Mouse (Mus musculus): ENCODE data around the gene 4921536K21Rik.

DNA sequence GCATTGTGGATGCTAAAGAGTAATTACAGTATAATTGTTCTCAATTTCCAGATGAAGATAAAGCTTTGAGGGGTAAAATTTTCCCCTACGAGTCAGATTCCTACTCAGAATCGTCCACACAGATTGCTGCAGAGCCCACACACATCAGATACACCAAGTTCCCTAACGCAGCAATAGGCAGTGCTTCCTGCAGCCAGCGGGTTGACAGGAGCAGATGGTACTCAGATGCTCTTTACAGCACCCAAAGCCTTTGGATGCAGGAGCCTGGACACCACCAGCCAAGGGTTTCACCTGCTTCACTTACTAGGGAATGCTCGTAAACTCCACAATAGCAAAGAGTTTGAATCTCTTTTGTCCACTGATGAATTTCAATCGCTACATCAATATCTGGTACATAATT is 18.5 kb downstream of the 4921536K21Rik start:
- TF ChIP-seq CTCF (conservative IDR thresholded peaks at IDR 0.05; ENCODE audit: insufficient read depth, insufficient read length, low read depth, low read length) (no peak), POLR2A (IDR thresholded peaks at IDR 0.05; ENCODE audit: low read depth, low read length) (no peak)
